Mouse (Mus musculus): ENCODE results near the gene Golga4.

- no peak for TF ChIP-seq CTCF (conservative IDR thresholded peaks at IDR 0.05; ENCODE audit: insufficient read depth, insufficient read length, low read depth, low read length)
- no peak for TF ChIP-seq POLR2A (IDR thresholded peaks at IDR 0.05; ENCODE audit: low read depth, low read length)
Measured at GRCm38 (mm10) chr9:118498061-118498460, 8.0 kb upstream of the Golga4 start.

Data from kidney, adult 2 months (tissue).